Mouse (Mus musculus) heart, adult 18-20 months (tissue): Measurements from ENCODE around the gene Fkbp7. TPM values are rescaled to one million over a fixed set of nuclear protein-coding genes. Genes with fewer than 3 reads are reported as not detected.

Source experiments
- DNase-seq, 2 experiments: peaks; one replicate each; pipeline ENCODE4 v3.0.0; 2021 to 2022; ENCODE audit warnings: mixed read lengths in 1 of 2
- long read RNA-seq, 2 experiments: library from polyadenylated mRNA; stranded (forward); transcript quantifications; one replicate each; pipeline ENCODE4 v2.0.0; 2021
- total RNA-seq, 2 experiments: library from RNA; stranded (reverse); gene quantifications; 2 replicates each; pipeline ENCODE4 v1.2.3; 2021

The Fkbp7 gene
- total RNA-seq: 10 to 100 TPM; 21.8 to 25.2 TPM
- long read RNA-seq, experiment 1, transcript Fkbp7-201 (4 exons, 860 nt): major isoform, 11 of 15 reads
- long read RNA-seq, experiment 1, partial matches to known transcripts: 0 of 15 reads
- long read RNA-seq, experiment 1, other reads (novel, unspliced or antisense): 4 of 15 reads
- long read RNA-seq, experiment 2, transcript Fkbp7-201 (4 exons, 860 nt): major isoform, 10 of 13 reads
- long read RNA-seq, experiment 2, partial matches to known transcripts: 1 of 13 reads
- long read RNA-seq, experiment 2, other reads (novel, unspliced or antisense): 2 of 13 reads

DNA sequence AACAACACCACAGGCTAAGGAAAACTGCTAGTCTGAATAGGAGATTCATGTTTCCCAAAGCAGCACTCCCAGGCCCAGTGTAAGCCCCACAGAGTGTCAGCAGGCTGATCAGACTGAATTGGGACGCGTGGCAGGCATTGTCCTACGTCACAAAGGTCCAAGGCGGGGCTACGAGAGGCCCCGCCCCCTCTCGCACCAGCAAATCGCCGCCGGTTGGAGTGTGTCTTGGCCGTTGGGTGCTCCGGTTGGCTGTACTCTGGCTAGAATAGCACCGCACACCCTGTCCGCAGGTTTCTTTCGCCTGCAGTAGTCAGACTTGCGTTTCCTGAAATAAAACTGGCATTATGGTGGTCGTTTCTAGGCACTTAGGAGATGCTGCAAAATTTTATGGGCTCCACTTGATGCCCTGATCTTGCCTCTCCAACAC is at the start of gene Fkbp7:
Gene Fkbp7, minus strand, starts transcription at position 151 of the 427 bp plus-strand sequence.
- peak; percentile 92 to 93 for DNase-seq

DNA sequence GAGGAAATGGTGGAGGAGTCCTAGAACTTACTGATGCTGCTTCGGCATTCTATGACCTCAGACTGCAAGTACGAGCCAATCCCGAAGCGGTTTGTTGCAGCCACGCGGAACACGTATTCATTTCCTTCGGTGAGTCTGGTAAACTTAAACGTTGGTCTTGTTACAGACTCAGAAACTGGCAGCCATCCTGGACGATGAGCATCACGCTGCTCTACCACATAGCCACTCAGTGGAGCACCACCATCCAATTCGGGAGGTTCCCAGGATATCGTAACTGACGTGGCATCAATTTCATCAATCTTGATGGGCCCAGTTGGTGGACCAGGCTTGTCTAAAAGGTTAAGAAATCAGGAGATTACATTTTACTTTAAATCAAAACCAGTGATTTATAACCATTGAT is 46.7 kb upstream of the Fkbp7 start:
- DNase-seq: no peak

DNA sequence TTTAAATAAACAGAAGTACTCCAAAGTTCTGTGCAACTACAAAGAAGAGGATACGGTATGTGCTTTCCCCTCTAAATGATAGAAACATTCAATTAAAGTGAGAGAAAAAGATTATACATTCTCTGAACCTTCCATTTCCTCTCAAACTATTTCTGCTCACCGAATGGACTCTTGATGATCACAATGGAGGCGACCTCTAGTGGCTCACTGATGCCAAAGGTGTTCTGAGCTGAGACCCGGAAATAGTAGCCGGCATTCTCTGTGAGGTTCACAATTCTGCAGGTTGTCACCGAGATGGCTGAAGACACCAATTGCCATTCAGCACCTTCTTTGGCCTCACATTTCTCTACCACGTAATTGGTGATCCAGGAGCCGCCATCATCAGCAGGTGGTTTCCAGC is 42.1 kb upstream of the Fkbp7 start:
- no peak for DNase-seq

GRCm38 (mm10) chr2:76708512-76708911 is 35.6 kb upstream of the Fkbp7 start:
- no peak for DNase-seq

DNA sequence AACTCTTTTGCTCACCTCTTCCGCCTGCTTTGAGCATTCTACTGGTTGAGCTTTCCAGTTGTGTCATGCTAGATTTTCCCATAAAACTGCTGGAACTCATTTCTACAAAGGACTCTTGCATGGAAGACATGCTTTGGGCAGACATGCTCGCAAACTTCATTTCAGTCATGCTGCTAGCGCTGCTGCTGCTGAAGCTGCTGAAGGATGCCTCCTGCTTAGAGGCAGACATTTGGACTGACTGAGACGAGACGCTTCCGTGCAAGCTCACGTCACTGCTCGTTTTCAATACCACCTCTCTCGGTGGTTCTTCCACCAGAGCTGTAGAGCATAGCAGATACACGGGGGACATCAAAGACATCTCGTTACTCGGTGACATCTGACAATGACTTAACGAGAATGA is 32.7 kb upstream of the Fkbp7 start:
- DNase-seq: no peak

- DNase-seq: no peak
Measured at GRCm38 (mm10) chr2:76702751-76703150, 29.8 kb upstream of the Fkbp7 start.

- peak in 1 of 2 experiments; percentile 22 for DNase-seq
Measured at GRCm38 (mm10) chr2:76702188-76702587, 29.3 kb upstream of the Fkbp7 start.

DNA sequence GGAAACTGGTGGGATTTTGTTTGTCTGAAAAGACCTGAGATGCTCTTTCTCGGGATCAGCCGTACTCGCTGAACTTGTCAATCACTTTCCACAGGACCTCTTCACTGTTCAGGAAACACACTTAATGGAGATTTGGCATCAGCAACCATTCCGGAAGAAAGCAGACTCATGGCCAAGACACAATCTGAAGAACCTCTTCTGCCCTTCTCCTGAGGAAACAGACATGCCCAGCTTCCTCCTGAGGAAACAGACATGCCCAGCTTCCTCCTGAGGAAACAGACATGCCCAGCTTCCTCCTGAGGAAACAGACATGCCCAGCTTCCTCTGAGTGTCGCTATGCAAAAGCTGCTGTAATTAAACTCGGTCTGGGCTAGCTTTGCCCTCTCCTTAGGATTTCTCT is 22.4 kb upstream of the Fkbp7 start:
- peak in 1 of 2 experiments; percentile 40 for DNase-seq

DNA sequence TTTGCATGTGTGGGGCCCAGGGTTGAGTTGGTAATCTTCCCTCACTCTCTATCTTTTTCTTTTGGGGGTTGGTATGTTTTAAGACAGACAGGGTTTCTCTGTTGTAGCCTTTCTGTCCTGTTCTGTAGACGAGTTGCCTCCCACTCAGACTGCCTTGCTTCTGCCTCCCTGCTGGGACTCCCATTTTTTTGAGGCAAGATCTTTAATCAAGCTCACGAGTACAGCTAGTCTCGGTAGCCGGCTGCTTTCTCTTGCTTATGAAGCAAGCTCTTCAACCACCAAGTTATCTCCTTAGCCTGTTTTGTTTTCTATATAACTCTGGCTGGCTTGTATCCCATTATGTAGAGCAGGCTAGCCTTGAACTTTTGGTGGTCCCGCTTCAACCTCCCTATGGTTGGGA is 20.8 kb upstream of the Fkbp7 start:
- DNase-seq: no peak

GRCm38 (mm10) chr2:76690436-76691204 is 17.7 kb upstream of the Fkbp7 start:
- DNase-seq: peak; percentile 74 to 89

- no peak for DNase-seq
Measured at GRCm38 (mm10) chr2:76688162-76688561, 15.2 kb upstream of the Fkbp7 start.

DNA sequence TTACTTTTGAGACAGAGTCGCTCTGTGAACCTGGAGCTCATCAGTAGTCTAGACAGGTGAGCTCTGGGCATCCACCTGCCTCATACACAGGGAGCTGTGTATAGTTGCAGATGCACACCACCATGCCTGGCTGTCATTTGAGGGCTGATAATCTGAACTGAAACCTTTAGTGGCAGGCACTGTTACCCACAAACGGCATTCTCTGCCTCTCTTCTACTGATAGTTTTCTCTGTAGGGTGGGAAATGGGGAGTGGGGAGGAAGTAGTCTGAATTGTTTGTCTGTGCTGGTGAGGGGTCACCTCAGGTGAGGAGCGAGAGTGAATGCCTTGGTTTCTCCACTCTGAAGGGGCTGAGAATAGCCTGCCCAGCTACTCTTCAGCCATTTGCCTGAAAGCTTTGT is 14.7 kb upstream of the Fkbp7 start:
- DNase-seq: no peak

DNA sequence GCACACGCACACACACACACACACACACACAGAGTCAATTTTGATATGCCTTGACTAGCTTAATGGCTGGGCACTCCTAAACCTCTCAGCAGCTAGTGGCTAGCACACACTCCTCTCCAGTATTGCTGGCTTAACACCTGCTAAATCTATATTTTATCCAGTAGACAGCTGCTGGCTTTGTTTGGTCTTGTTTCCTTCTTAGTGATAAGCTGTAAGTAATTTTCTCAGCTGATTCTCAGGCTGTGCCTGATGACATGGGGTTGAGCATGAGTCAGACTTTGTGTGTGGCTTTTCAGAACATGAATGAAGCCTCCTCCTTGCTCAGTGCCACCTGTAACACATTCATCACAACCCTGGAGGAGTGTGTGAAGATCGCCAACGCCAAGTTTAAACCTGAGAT is 14.1 kb upstream of the Fkbp7 start:
- DNase-seq: no peak

DNA sequence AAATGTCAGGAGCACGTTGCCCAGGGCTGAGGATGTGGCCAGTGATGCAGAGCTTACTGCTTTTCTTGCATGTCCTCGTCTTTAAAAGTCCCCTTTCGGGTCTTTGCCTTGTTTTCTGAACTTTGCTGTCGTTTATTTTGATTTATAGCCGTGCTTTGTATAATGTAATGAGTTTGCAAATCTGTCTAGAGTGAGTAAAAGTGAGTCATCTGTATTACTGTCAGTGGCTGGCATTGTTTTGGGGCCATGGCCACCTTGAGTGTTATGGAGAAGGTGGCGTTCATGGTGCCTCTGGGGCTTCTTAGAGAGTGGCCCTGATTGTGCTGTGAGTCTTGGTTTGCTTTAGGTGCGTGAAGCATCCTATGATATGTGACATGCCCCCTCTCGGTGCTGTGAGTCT is 9.4 kb upstream of the Fkbp7 start:
- no peak for DNase-seq

DNA sequence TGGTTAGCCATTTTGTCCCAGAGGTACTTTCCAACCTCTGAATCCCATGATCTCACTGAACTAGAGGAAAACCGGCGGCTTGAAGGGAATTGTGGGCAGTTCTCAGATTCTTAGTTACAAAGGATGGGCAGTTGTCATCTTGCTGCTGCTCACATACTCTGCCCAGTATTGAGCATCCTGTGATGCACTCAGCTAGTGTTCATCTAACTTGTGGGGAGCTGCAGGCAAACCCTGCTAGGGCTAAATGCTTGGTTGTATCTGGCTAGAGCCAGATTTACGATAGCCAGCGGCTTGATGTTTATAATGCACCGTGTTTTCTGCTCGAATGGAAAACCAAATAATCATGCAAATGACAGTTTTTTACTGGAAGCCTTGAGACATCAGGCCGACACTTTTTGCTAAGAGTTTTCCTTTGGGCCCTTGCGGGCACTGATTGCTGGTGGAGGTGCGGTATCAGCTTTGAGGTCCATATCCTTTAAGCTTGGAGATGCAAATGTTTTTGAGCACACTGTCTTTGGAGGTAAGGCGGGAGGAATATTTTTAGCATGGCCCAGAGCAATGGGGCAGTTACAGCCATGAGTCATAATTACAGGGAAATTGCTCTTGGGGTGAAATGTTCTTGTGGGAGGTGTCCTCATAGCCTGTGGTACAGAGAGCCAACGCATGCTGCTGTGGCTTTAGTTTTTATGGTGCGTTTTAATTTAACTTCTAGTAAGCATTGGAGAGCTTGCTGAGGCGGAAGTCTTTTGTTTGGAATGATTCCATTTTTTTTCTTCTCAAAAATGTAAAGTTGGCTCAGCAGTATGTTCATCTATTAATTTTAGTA is 3.7 kb upstream of the Fkbp7 start:
- DNase-seq: no peak

DNA sequence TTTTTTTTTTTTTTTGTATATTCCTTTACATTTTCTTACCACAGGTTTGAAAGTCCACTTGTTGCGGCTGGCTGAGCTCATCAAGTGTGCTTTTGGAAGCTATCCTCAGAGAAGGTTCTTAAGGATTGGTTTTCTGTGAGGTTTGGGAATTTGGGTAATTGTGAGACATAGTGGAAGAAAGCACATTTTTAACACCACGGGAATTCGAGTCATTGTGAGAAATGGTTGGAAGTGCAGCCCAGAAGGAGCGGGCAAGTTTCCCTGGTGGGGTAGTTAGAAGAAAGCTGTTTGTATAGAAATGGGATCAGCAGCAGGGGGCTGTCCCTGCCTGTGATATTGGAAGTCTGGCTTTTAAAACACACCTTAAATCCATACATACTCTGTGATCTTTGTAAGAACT is 3.0 kb upstream of the Fkbp7 start:
- DNase-seq: no peak

DNA sequence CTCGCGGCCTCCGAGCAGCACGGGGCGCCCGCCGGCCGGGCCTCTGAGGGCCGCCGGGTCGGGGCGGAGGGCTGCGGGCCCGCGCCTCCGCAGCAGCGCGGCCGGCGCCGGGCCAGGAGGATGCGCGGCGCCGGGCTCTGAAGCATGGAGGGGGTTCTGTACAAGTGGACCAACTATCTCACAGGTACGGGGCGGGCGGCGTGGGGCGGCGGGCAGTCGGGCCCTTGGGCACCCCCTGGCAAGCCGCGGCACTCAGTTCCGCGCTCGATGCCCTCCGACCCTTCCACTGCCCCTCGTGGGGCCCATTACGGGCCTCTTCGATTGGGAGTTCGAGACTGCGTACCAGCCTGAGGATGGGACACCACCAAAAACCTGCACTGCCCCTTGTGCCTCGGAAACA is 2.5 kb upstream of the Fkbp7 start:
- no peak for DNase-seq

DNA sequence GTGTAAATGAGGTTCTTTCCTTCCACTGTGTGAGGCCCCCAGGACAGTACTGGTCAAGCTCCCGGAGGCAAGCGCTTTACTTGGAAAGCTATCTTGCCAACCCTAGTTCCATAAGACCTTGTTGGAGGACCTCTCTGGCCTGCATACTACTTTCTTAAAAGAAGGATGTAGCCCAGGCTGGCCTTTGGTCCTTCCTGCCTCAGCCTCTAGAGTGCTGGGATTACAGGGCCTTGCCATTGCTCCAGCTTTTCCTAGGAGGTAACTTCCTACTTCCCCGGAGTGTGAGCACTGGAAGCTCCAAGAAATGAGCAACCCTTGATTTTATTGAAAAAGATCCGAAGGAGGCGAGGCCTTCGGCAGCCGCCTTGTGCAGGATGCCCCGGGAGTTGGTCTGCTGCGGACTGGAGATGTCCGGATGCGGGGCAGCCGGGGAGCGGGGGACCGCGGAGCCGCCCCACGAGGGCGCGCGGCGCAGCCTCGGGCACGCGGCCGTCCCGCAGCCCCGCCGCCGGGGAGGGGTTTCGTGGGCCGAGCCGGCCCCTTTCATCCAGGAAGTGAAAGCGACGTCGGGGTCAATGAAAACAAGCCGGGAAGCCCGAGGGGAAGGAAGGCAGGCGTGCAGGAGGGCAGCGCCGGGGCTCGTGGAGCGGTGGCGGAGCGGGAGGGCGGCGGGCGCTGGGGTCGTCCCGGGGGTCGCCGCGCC is 2.0 kb upstream of the Fkbp7 start, which contains the start of gene Plekha3:
Gene Plekha3, plus strand, starts transcription at position 557 of the 703 bp plus-strand sequence.
- peak; percentile 86 to 92 for DNase-seq

GRCm38 (mm10) chr2:76673472-76674081 is 661 bp upstream of the Fkbp7 start:
- DNase-seq: peak; percentile 72 to 80

DNA sequence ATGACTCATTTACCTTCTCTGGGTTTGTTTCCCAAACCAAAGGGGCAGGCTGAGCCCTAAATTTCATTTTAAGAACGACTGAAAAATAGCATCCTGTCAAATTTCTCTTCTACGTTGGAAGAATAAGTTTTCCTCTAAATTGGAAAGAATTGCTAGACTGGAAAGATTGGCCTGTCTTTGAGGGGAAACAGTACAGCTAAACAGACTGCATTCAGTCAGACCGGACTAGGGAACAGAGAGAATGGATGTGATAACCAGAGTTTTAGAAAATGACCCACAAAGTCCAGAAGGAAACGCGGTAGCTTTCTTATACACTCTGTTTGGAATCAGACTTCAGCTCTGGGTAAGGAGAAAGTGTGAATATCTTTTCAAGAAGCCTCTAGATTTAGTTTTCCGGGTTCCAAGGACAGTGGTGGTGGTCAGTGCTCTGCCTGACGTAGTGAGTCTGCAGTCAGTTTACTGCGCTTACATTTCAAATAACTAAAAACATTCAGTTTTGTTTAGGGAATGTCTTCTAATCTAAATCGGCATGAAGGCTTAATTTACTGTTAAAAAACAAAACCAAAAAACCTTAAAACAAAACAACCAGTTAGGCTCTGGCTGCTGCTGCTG is 676 bp downstream of the Fkbp7 start:
- DNase-seq: no peak

DNA sequence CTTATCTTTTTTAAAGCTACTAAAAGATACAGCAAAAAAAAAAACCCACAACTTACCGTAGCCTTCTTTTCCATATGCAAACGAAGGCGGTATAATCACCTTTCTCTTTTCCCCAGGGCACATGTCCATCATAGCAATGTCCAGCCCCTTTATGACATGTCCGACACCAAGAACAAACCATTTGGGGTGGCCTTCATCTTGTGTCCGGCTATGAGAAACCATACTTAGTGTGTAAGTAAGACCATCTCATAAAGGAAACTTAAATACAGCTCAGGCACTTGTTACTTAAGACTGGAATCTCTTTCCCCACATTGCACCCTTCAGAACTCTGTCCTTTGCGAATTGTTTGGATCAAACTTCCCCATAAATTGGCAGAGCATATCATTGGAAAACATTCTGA is 1.3 kb downstream of the Fkbp7 start:
- DNase-seq: no peak
